Mouse (Mus musculus) stomach, embryonic 16.5 days (tissue): Measurements from ENCODE around the gene Car5b. TPM values are rescaled to one million over a fixed set of nuclear protein-coding genes. Genes with fewer than 3 reads are reported as not detected.

Experiments
- ATAC-seq: fragments of 200-750 bp; cut with Nextera tagmentation; 2 replicates; pipeline ENCODE4 v1.8.0; 2017; ENCODE audit warnings: moderate number of reproducible peaks, moderate TSS enrichment; ENCODE audit not compliant: insufficient read depth, low FRiP score
- H3K27ac ChIP-seq: fragments of 300-500 bp; sonication (generic); 2 replicates; pipeline ENCODE4 v1.5.1; 2014; ENCODE audit warnings: low read length
- H3K27me3 ChIP-seq: fragments of 300-500 bp; sonication (generic); 2 replicates; pipeline ENCODE4 v1.6.1; 2014; ENCODE audit warnings: low read length, control low read depth, mixed read lengths; ENCODE audit not compliant: control insufficient read depth, insufficient read depth
- H3K36me3 ChIP-seq: fragments of 300-500 bp; sonication (generic); 2 replicates; pipeline ENCODE4 v1.6.1; 2014; ENCODE audit warnings: low read length; ENCODE audit not compliant: control insufficient read depth, insufficient read depth
- H3K4me1 ChIP-seq: fragments of 300-500 bp; sonication (generic); 2 replicates; pipeline ENCODE4 v1.6.1; 2014; ENCODE audit warnings: low read length, control low read depth, mixed read lengths; ENCODE audit not compliant: control insufficient read depth, insufficient read depth
- H3K4me2 ChIP-seq: fragments of 300-500 bp; sonication (generic); 2 replicates; pipeline ENCODE4 v1.6.1; 2014; ENCODE audit warnings: low read depth, low read length, mixed read lengths
- H3K4me3 ChIP-seq: fragments of 300-500 bp; sonication (generic); replicated peaks from 2 replicates; pipeline ENCODE4 v1.5.1; 2014; ENCODE audit warnings: mild to moderate bottlenecking, low read length
- H3K9ac ChIP-seq: fragments of 300-500 bp; sonication (generic); 2 replicates; pipeline ENCODE4 v1.6.1; 2014; ENCODE audit warnings: low read length
- H3K9me3 ChIP-seq: fragments of 300-500 bp; sonication (generic); replicated peaks from 2 replicates; pipeline ENCODE4 v1.6.1; 2016; ENCODE audit warnings: low read length, control low read depth; ENCODE audit not compliant: control insufficient read depth
- WGBS: fragments of 180-500 bp; shearing (Covaris S2); extraction: QIAGEN DNeasy Blood & Tissue Kit; methylation state at CpG from one replicate; pipeline ENCODE4 v1.1.7; 2014; 5-methylcytosine and 5-hydroxymethylcytosine counted together
- polyA plus RNA-seq: library from polyadenylated mRNA; unstranded; fragments of >200 nt; fragmentation: Nextera tagmentation; extraction: Ambion mirVana; gene quantifications from 2 replicates; pipeline ENCODE4 v1.2.1, GENCODE M21; 2015

Gene Car5b
- polyA plus RNA-seq, 1 experiment from 2014 or later, result 3.0 TPM

GRCm38 (mm10) chrX:163938587-163938986 is 89.2 kb downstream of the Car5b start:
- Histone ChIP-seq H3K4me3 (no peak overlapping the region), H3K9me3 (no peaks in the 10 kb centered on the region), H3K27ac (no peak overlapping the region), H3K4me1 (no peaks in the 10 kb centered on the region), H3K27me3 (no peaks in the 10 kb centered on the region; the same call in 1 of the 2 replicates), H3K4me2 (no peak overlapping the region), H3K9ac (no peak overlapping the region), H3K36me3 (no peaks in the 10 kb centered on the region)
- ATAC-seq, result no peak
- WGBS, result 81% methylated on average over 6 of the region's 6 CpGs

- H3K9me3 ChIP-seq, result no peaks in the 10 kb centered on the region
- no peak overlapping the region for H3K4me3 ChIP-seq
- H3K4me1 ChIP-seq, result no peaks in the 10 kb centered on the region
- H3K4me2 ChIP-seq, result no peak overlapping the region
- no peak for ATAC-seq
- H3K27me3 ChIP-seq, result no peaks in the 10 kb centered on the region; the same call in 1 of the 2 replicates
- 88% methylated on average over 8 of the region's 8 CpGs for WGBS
- H3K27ac ChIP-seq, result no peak overlapping the region
- H3K36me3 ChIP-seq, result no peaks in the 10 kb centered on the region
- no peak overlapping the region for H3K9ac ChIP-seq
Measured at GRCm38 (mm10) chrX:163934731-163935130, 93.1 kb downstream of the Car5b start.

- H3K4me1 ChIP-seq, result no peaks in the 10 kb centered on the region
- H3K27ac ChIP-seq, result no peak overlapping the region
- H3K4me2 ChIP-seq, result no peak overlapping the region
- H3K4me3 ChIP-seq, result no peak overlapping the region
- no peaks in the 10 kb centered on the region for H3K36me3 ChIP-seq
- H3K9me3 ChIP-seq, result no peaks in the 10 kb centered on the region
- no peak for ATAC-seq
- no peaks in the 10 kb centered on the region; the same call in 1 of the 2 replicates for H3K27me3 ChIP-seq
- H3K9ac ChIP-seq, result no peak overlapping the region
Measured at GRCm38 (mm10) chrX:163929550-163929949, 98.2 kb downstream of the Car5b start.

Other genes with a start within 250 kb of the Car5b start
- gene Ap1s2, start 119.0 kb downstream of the Car5b start, polyA plus RNA-seq, result 23.3 and 24.1 TPM in 2 replicates
- 42.8 and 49.3 TPM in 2 replicates for gene Zrsr2, start 69.3 kb downstream of the Car5b start, polyA plus RNA-seq
- 13.6 and 19.0 TPM in 2 replicates for gene Siah1b, start 48.5 kb upstream of the Car5b start, polyA plus RNA-seq
- gene Cltrn, start 60.8 kb upstream of the Car5b start, polyA plus RNA-seq, result 5.8 and 7.2 TPM in 2 replicates
- gene Ace2, start 111.3 kb upstream of the Car5b start, polyA plus RNA-seq, result 16.1 and 18.6 TPM in 2 replicates
- gene Bmx, start 230.2 kb upstream of the Car5b start, polyA plus RNA-seq, result 0.70 and 0.89 TPM in 2 replicates
- 10.5 and 10.9 TPM in 2 replicates for gene Pir, start 241.4 kb upstream of the Car5b start, polyA plus RNA-seq